Mouse (Mus musculus): Measurements from ENCODE around the gene Tapbp.
"Not testable (repeated sequence)": the region's sequence is repeated elsewhere in the genome, so short reads cannot be mapped to it uniquely, and the experiment has no call there.

GRCm38 (mm10) chr17:33889941-33890532 lies 25.7 kb upstream of the Tapbp start:
- TF ChIP-seq CHD2 (IDR thresholded peaks at IDR 0.05; ENCODE audit: low read depth, low read length); ZC3H11A (IDR thresholded peaks at IDR 0.05; ENCODE audit: borderline replicate concordance, low read depth, low read length); HCFC1 (IDR thresholded peaks at IDR 0.05; ENCODE audit: borderline replicate concordance, insufficient read depth, low read length); MAFK (IDR thresholded peaks at IDR 0.05; ENCODE audit: insufficient read depth, low read depth, low read length): not testable (repeated sequence)
